Mouse (Mus musculus) limb, embryonic 13.5 days (tissue): Measurements from ENCODE around the gene Triml2. TPM values are rescaled to one million over a fixed set of nuclear protein-coding genes. Genes with fewer than 3 reads are reported as not detected.

Experiments used
- ATAC-seq: fragments of 200-750 bp; cut with Nextera tagmentation; 2 replicates; pipeline ENCODE4 v1.8.0; 2017; ENCODE audit warnings: low read depth, moderate number of reproducible peaks, moderate TSS enrichment; ENCODE audit not compliant: low FRiP score
- H3K27ac ChIP-seq: fragments of 300-500 bp; sonication (generic); 2 replicates; pipeline ENCODE4 v1.5.1; 2015; ENCODE audit warnings: inconsistent platforms, mild to moderate bottlenecking, moderate library complexity
- H3K27me3 ChIP-seq: fragments of 300-500 bp; sonication (generic); 2 replicates; pipeline ENCODE4 v1.6.1; 2015; ENCODE audit warnings: mild to moderate bottlenecking, inconsistent platforms
- H3K36me3 ChIP-seq: fragments of 300-500 bp; sonication (generic); 2 replicates; pipeline ENCODE4 v1.6.1; 2015; ENCODE audit warnings: inconsistent platforms, mild to moderate bottlenecking, moderate library complexity
- H3K4me1 ChIP-seq: fragments of 300-500 bp; sonication (generic); 2 replicates; pipeline ENCODE4 v1.6.1; 2015; ENCODE audit warnings: inconsistent platforms
- H3K4me2 ChIP-seq: fragments of 300-500 bp; sonication (generic); replicated peaks from 2 replicates; pipeline ENCODE4 v1.6.1; 2015; ENCODE audit warnings: inconsistent platforms, mild to moderate bottlenecking, moderate library complexity
- H3K4me3 ChIP-seq: fragments of 300-500 bp; sonication (generic); 2 replicates; pipeline ENCODE4 v1.5.1; 2015; ENCODE audit warnings: moderate library complexity, mild to moderate bottlenecking, inconsistent platforms
- H3K9ac ChIP-seq: fragments of 300-500 bp; sonication (generic); 2 replicates; pipeline ENCODE4 v1.6.1; 2015; ENCODE audit warnings: mild to moderate bottlenecking, inconsistent platforms
- H3K9me3 ChIP-seq: fragments of 300-500 bp; sonication (generic); 2 replicates; pipeline ENCODE4 v1.6.1; 2016; ENCODE audit warnings: inconsistent platforms
- WGBS: fragments of 180-500 bp; shearing (Covaris S2); methylation state at CpG from one replicate; pipeline ENCODE4 v1.1.7; 2015; 5-methylcytosine and 5-hydroxymethylcytosine counted together
- polyA plus RNA-seq: library from polyadenylated mRNA; unstranded; fragments of >200 nt; fragmentation: Nextera tagmentation; extraction: Ambion mirVana; gene quantifications from 2 replicates; pipeline ENCODE4 v1.2.1, GENCODE M21; 2015

Gene Triml2
- polyA plus RNA-seq, 1 experiment from 2014 or later = not detected

DNA sequence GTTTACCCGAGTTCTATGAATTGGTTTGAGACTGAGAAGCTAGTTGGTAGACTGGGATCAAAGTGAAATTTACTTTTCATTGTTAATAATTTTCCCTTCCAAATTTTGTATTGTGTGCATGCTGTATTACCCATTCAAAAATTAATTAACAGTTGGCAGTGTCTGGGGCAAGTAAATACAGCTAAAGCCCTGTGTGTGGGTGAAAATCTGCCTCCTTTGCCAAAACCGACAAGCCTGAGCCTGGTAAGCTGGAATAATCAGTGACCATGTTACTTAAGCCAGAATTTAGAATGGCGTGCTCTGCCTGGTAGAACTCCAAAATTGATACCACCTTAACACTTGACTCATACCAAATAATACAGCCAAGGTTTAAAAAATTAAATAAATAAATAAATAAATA is 63.0 kb downstream of the Triml2 start:
- H3K9me3 ChIP-seq = no peaks in the 10 kb centered on the region
- H3K27me3 ChIP-seq = no peaks in the 10 kb centered on the region
- WGBS = 78% methylated on average over 3 of the region's 3 CpGs
- no peaks in the 10 kb centered on the region for H3K36me3 ChIP-seq
- H3K27ac ChIP-seq = no peak overlapping the region
- H3K4me2 ChIP-seq = no peak overlapping the region
- H3K9ac ChIP-seq = no peak overlapping the region
- no peaks in the 10 kb centered on the region for H3K4me1 ChIP-seq
- no peak overlapping the region for H3K4me3 ChIP-seq
- no peak for ATAC-seq

Other genes starting within 250 kb of the Triml2 start
- not detected in 2 replicates for gene Triml1, start 39.1 kb upstream of the Triml2 start, polyA plus RNA-seq
- gene Zfp42, start 126.4 kb downstream of the Triml2 start, polyA plus RNA-seq = 0.23 and 0.24 TPM in 2 replicates